ENCODE assay signal across 10 mouse cellular contexts in the genomic region with DNA sequence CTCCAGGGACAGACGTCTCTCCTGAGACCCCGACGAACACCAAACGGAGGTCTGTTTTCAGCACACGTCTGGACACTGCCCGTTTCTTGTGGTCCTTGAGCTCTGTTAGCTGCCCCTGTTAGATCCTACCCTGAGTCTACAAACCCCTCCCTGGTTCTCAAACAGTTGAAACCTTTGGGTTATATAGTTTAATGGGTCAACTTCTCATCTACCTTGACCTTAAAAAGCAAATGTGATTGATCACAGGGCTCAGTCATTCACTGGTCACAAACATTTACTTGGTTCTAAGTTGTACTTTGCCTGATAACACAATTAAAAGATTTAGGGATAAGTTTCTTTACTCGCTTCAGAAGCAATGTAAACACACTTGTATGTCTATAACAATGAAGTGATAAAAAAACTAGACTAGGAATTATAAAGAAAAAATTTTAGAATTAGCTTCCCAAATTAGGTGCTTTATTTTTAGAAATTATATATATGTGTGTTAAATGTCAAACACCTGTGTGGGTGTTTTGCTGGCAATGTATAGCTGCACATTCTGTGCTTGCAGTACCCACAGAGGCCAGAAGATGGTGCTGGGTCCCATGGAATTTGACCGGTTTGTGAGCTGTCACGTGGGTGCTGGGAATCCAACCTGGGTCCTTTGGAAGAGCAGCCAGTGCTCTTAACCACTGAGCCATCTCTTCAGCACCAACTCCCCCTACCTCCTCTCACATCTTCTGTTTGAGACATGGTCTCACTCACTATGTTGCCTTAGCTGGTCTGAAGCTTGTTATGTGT. TPM values are rescaled to one million over a fixed set of nuclear protein-coding genes. Genes with fewer than 3 reads are reported as not detected.
DNase-seq lines count a peak whose midpoint lies in the region; ATAC-seq and TF ChIP-seq lines count a peak whose summit lies in the region.
"Had no signal": no experiment of that assay in that cellular context is flagged by ENCODE, and none has a peak within 500 bp of the region (broad histone marks: within the 10 kb centered on the region; RNA-seq: fewer than 3 reads in every experiment).

No protein-coding gene starts in this region.

- no peak overlapping the region for H3K27ac ChIP-seq in kidney, postnatal 0 days
- no peak overlapping the region for H3K27ac ChIP-seq in forebrain, embryonic 14.5 days (ENCODE audit: low read depth, low read length)
- H3K27ac ChIP-seq: kidney, embryonic 15.5 days had no signal

- WGBS in kidney, postnatal 0 days = 83% methylated on average over 9 of the region's 9 CpGs
- 78% methylated on average over 9 of the region's 9 CpGs for WGBS in forebrain, embryonic 14.5 days

- no peak overlapping the region for H3K4me3 ChIP-seq in kidney, postnatal 0 days (replicated peaks; ENCODE audit: low read depth, low read length)
- H3K4me3 ChIP-seq in forebrain, embryonic 14.5 days (ENCODE audit: low read depth, low read length) = no peak overlapping the region
- H3K4me3 ChIP-seq: kidney, embryonic 15.5 days had no signal

- DNase-seq in kidney, postnatal 0 days (ENCODE audit: low spot score) = no peak
- DNase-seq in kidney, postnatal 4 days = no peak
- peak; percentile 67 for DNase-seq in thymus, postnatal 4 days
- no peak for DNase-seq in thymus, postnatal 25 days
- no peak for DNase-seq in brain, embryonic 14.5 days (ENCODE audit: low read depth)
- DNase-seq in testis, postnatal 14 days (ENCODE audit: low spot score) = peak; percentile 48
- no peak for DNase-seq in forebrain, embryonic 14.5 days (ENCODE audit: low spot score)
- DNase-seq in cerebellum, adult 8-10 months = no peak
- DNase-seq: right cerebral cortex, adult 18-20 months had no signal

- no peaks in the 10 kb centered on the region for H3K27me3 ChIP-seq in kidney, postnatal 0 days (ENCODE audit: insufficient read depth, low read length)
- H3K27me3 ChIP-seq in forebrain, embryonic 14.5 days (replicated peaks; ENCODE audit: control insufficient read depth, insufficient read depth, low read length) = no peaks in the 10 kb centered on the region
- H3K27me3 ChIP-seq: kidney, embryonic 15.5 days had no signal

- ATAC-seq in kidney, postnatal 0 days (replicated peaks; ENCODE audit: low FRiP score, low read depth) = no peak
- no peak for ATAC-seq in forebrain, embryonic 14.5 days

- no peak overlapping the region for H3K9ac ChIP-seq in kidney, postnatal 0 days (ENCODE audit: low read depth, low read length)
- no peak overlapping the region for H3K9ac ChIP-seq in forebrain, embryonic 14.5 days (ENCODE audit: low read length)
- H3K9ac ChIP-seq: kidney, embryonic 15.5 days had no signal

- H3K4me2 ChIP-seq in kidney, postnatal 0 days (ENCODE audit: low read length) = no peak overlapping the region
- no peak overlapping the region for H3K4me2 ChIP-seq in forebrain, embryonic 14.5 days (ENCODE audit: low read length)
- H3K4me2 ChIP-seq: kidney, embryonic 15.5 days had no signal

- no peaks in the 10 kb centered on the region for H3K9me3 ChIP-seq in kidney, postnatal 0 days (replicated peaks; ENCODE audit: low read length)
- H3K9me3 ChIP-seq in forebrain, embryonic 14.5 days (replicated peaks; ENCODE audit: control insufficient read depth, low read length) = no peaks in the 10 kb centered on the region
- H3K9me3 ChIP-seq: kidney, embryonic 15.5 days had no signal

- no peaks in the 10 kb centered on the region for H3K36me3 ChIP-seq in kidney, postnatal 0 days (ENCODE audit: insufficient read depth, low read length)
- H3K36me3 ChIP-seq in forebrain, embryonic 14.5 days (ENCODE audit: control insufficient read depth, insufficient read depth, low read length) = no peaks in the 10 kb centered on the region
- H3K36me3 ChIP-seq: kidney, embryonic 15.5 days had no signal

- H3K4me1 ChIP-seq in kidney, postnatal 0 days (replicated peaks; ENCODE audit: insufficient read depth, low read length) = 0 out of 2 replicates have a peak, but pooled peaks cover 5% of the 10 kb centered on the region
- no peaks in the 10 kb centered on the region for H3K4me1 ChIP-seq in forebrain, embryonic 14.5 days (ENCODE audit: control insufficient read depth, insufficient read depth, low read length)

- TF ChIP-seq CTCF in kidney, postnatal 0 days (IDR thresholded peaks at IDR 0.05; ENCODE audit: low read depth) = peak; percentile 46
- TF ChIP-seq CTCF in brain, embryonic 14.5 days (IDR thresholded peaks at IDR 0.05; ENCODE audit: borderline replicate concordance, extremely low read depth, insufficient read depth, insufficient read length) = peak; percentile 37; the same call in 1 of the 2 replicates

- TF ChIP-seq POLR2A in brain, embryonic 14.5 days (IDR thresholded peaks at IDR 0.05; ENCODE audit: borderline replicate concordance, extremely low read depth, insufficient read depth, insufficient read length, poor library complexity, severe bottlenecking) = no peak

RNA-seq across cellular contexts. Expression of a gene that starts 13.4 kb away (rescaled TPM):
- polyA plus RNA-seq in kidney, postnatal 0 days (2015; fragmentation: Nextera tagmentation; extraction: Ambion mirVana) = 14.4 and 14.6 TPM in 2 replicates
- polyA plus RNA-seq in brain, embryonic 14.5 days (2012; rRNA removed) = 16.4 and 21.5 TPM in 2 replicates
- 10.9 and 11.4 TPM in 2 replicates for polyA plus RNA-seq in forebrain, embryonic 14.5 days (2014; fragmentation: Nextera tagmentation; extraction: Ambion mirVana)

RNA-seq across cellular contexts. Expression of a gene that starts 22.0 kb away (rescaled TPM):
- 4.0 and 4.4 TPM in 2 replicates for polyA plus RNA-seq in kidney, postnatal 0 days (2015; fragmentation: Nextera tagmentation; extraction: Ambion mirVana)
- 1.4 and 2.1 TPM in 2 replicates for polyA plus RNA-seq in brain, embryonic 14.5 days (2012; rRNA removed)
- polyA plus RNA-seq in forebrain, embryonic 14.5 days (2014; fragmentation: Nextera tagmentation; extraction: Ambion mirVana) = 0.69 and 0.96 TPM in 2 replicates

Comparison
In these comparisons a context has a peak if more than half of its experiments do, and no peak if none do; other contexts are left out.
1. DNase-seq: peak in thymus, postnatal 4 days (single experiment) and testis, postnatal 14 days (single experiment); none in kidney, postnatal 0 days (single experiment), kidney, postnatal 4 days (0 of 2), thymus, postnatal 25 days (single experiment), brain, embryonic 14.5 days (single experiment), forebrain, embryonic 14.5 days (single experiment) and cerebellum, adult 8-10 months (single experiment).